Mouse (Mus musculus) layer of hippocampus, postnatal 36 days (tissue): ENCODE measurements around the gene Selenof. TPM values are rescaled to one million over a fixed set of nuclear protein-coding genes. Genes with fewer than 3 reads are reported as not detected.

ENCODE experiments used
- DNase-seq, 2 experiments: peaks; one replicate each; pipeline ENCODE4 v3.0.0; 2022
- total RNA-seq, 2 experiments: library from RNA; stranded (reverse); gene quantifications; 2 replicates each; pipeline ENCODE4 v1.2.3; 2021

The Selenof gene
- total RNA-seq, 2 experiments from 2014 or later: 226 to 249 TPM

DNA sequence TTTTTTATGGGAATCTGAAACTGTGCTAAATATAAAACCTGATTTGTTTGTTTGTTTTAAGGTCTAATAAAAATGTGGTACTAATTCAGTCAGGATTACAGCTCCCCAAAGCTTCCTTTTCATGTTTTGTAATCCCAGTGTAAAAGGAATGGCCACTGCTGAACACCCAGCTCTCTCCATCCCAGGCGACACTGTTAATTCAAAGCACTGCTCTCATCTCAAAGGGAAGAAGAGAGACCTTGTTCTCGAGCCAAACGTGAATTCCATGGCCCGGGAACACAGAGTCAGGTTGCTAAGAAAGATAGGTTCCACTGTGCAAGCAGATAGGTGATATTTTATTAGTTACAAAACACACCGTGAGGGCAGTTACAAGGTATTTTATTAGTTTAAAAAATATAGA, 74.1 kb downstream of the Selenof start:
- no peak for DNase-seq

Other genes with a start within 250 kb of the Selenof start
- gene Hs2st1, start 123 bp upstream of the Selenof start, total RNA-seq: 10 to 100 TPM; 45.4 to 47.8 TPM
- gene Sh3glb1, start 150.0 kb downstream of the Selenof start, total RNA-seq: 10 to 100 TPM; 61.6 to 63.1 TPM
- gene Clca3a1, start 190.7 kb downstream of the Selenof start, total RNA-seq: under 1 TPM in 1 of 2 experiments, not detected in 1; 0.10 TPM
- gene Clca3a2, start 249.2 kb downstream of the Selenof start, total RNA-seq: not detected